Mouse (Mus musculus) embryonic fibroblast, embryonic 13.5 days (primary cell): ENCODE data around the gene Vwa1. TPM values are rescaled to one million over a fixed set of nuclear protein-coding genes. Genes with fewer than 3 reads are reported as not detected.
A peak's percentile ranks its signal among the peaks of the same experiment; 100 is the strongest.

Experiments used
- H3K27ac ChIP-seq: 2 replicates; pipeline ENCODE4 v1.5.1; 2012; ENCODE audit warnings: low read length, control low read depth, inconsistent platforms; ENCODE audit not compliant: insufficient read depth
- H3K4me1 ChIP-seq: 2 replicates; pipeline ENCODE4 v1.6.1; 2011; ENCODE audit warnings: low read length; ENCODE audit not compliant: control insufficient read depth, insufficient read depth
- H3K4me3 ChIP-seq: 2 replicates; pipeline ENCODE4 v1.5.1; 2011; ENCODE audit warnings: mild to moderate bottlenecking, control low read depth, low read length; ENCODE audit not compliant: insufficient read depth
- CTCF ChIP-seq: IDR thresholded peaks from 2 replicates; pipeline ENCODE4 v1.5.1; 2011; ENCODE audit warnings: mild to moderate bottlenecking, control low read depth, low read length, moderate library complexity, borderline replicate concordance; ENCODE audit not compliant: insufficient read depth
- POLR2A ChIP-seq: IDR thresholded peaks from 2 replicates; pipeline ENCODE4 v1.6.1; 2011; ENCODE audit warnings: low read depth, mild to moderate bottlenecking, control low read depth, low read length, moderate library complexity
- polyA plus RNA-seq: library from polyadenylated mRNA; stranded (reverse); fragments of >200 nt; gene quantifications from 2 replicates; pipeline ENCODE4 v1.2.4, GENCODE M21; 2011; ENCODE audit warnings: low read depth; ENCODE audit not compliant: missing spikeins, insufficient read length

The Vwa1 gene
- polyA plus RNA-seq = 0.67 and 0.77 TPM in 2 replicates

DNA sequence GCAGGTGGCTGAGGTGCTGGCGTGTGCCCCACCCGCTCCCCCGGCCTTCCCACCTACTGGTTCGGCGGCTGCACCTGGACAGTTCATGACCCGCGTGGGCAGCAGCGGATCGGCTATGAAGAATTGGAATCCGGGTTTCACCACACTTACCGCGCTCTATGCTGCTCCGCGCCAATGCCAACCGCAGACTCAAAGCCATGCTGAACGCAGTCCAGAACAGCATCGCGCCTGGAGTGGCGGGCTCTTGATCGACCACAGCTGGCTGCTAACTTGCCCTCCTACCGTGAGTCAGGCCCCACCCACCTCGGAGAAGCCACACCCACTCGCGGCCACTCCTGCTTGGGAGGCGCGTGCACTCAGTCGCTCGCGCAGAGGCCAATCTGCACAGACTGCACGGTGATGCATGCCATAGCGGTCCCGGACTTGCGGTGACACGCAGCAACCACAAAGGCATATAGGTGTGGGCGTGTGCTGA, at the start of gene Vwa1:
Gene Vwa1, minus strand, starts transcription at position 419 of the 475 bp plus-strand sequence.
- Histone ChIP-seq H3K4me1 (peaks cover 8% of the 10 kb centered on the region), H3K27ac (peak within 1 kb of the TSS; percentile 36), H3K4me3 (no peak within 1 kb of the TSS)
- TF ChIP-seq CTCF (no peak), POLR2A (peak; percentile 83)

GRCm38 (mm10) chr4:155823443-155823842, 48.9 kb upstream of the Vwa1 start:
- H3K4me1 ChIP-seq = no peaks in the 10 kb centered on the region
- no peak for TF ChIP-seq POLR2A
- TF ChIP-seq CTCF = no peak
- no peak overlapping the region for H3K4me3 ChIP-seq
- no peak overlapping the region for H3K27ac ChIP-seq

DNA sequence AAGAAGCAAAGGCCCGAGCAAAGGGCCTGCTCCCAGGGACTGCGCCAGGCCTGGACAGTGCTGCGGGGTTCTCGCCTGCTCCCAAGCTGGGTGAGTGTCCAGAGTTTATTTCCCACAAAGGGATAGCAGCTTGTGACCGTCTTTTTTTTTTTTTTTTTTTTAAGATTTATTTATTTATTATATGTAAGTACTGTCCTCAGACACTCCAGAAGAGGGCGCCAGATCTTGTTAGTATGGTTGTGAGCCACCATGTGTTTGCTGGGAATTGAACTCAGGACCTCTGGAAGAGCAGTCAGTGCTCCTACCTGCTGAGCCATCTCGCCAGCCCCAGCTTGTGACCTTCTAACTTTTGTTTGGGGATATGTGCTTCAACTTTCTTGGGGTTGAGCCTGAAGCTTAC, 46.5 kb upstream of the Vwa1 start:
- H3K4me3 ChIP-seq = no peak overlapping the region
- no peak overlapping the region for H3K27ac ChIP-seq
- no peaks in the 10 kb centered on the region for H3K4me1 ChIP-seq
- TF ChIP-seq CTCF (no peak), POLR2A (no peak)

- H3K4me3 ChIP-seq = no peak overlapping the region
- H3K4me1 ChIP-seq = peaks cover 4% of the 10 kb centered on the region; the same call in 1 of the 2 replicates
- TF ChIP-seq POLR2A (no peak), CTCF (no peak)
- no peak overlapping the region for H3K27ac ChIP-seq
These were observed 43.0 kb upstream of the Vwa1 start for GRCm38 (mm10) chr4:155817533-155817932.

DNA sequence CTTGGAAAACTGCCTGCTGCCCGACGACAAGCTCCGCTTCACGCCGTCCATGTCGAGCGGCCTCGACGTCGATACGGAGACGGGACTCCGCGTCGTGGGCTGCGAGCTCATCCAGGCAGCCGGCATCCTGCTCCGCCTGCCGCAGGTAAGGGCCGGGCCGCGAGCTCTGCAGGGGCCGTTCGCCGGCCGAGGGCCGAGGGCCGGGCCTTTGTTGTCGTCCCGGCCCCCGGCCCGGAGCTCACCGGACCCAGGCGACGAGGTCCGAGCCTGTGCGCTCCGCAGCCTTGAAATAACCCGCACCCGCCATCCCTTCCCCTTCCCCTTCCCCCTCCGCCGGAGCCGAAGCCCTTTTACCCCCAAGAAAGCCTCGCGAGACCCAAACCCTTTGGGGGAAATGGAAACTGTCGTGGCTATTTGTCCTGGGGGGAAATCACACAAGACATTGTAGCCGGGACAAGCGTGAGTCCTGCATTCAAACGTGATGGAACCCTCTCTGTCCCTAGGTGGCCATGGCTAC, 38.2 kb upstream of the Vwa1 start:
- Histone ChIP-seq H3K4me1 (peaks cover 4% of the 10 kb centered on the region; the same call in 1 of the 2 replicates), H3K27ac (peak overlapping the region; percentile 29), H3K4me3 (peak overlapping the region; percentile 71)
- no peak for TF ChIP-seq CTCF
- no peak for TF ChIP-seq POLR2A

- TF ChIP-seq POLR2A (peak; percentile 61), CTCF (no peak)
- peak within 1 kb of the TSS; percentile 78 for H3K27ac ChIP-seq
- peaks cover 4% of the 10 kb centered on the region; the same call in 1 of the 2 replicates for H3K4me1 ChIP-seq
- peak within 1 kb of the TSS; percentile 71 for H3K4me3 ChIP-seq
These were observed 37.6 kb upstream of the Vwa1 start, which contains the start of gene Ccnl2 for GRCm38 (mm10) chr4:155811929-155812664. Ccnl2 (plus strand) TSS chr4:155812489.

DNA sequence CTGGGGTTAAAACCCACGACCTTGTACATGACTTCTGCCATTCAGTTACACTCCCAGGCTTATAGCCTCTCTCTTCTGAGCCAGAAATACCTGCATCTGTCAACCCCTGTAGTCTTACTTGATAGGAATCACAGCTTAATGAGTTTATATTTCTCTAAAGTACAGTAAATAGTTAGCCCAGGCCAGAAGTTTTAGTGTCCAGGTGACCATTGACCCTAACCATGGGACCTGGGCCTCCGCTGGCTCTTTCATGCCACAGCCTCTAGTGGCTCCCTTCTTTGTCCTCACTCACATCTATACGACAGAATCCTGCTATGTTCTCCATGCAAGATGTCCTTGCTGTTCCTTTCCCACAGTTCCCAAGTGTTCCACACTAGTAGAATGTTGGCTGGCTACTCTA, 33.3 kb upstream of the Vwa1 start:
- no peak overlapping the region for H3K4me3 ChIP-seq
- TF ChIP-seq POLR2A = no peak
- TF ChIP-seq CTCF = no peak
- no peak overlapping the region for H3K27ac ChIP-seq
- no peaks in the 10 kb centered on the region; the same call in 1 of the 2 replicates for H3K4me1 ChIP-seq

- Histone ChIP-seq H3K27ac (no peak overlapping the region), H3K4me3 (peak overlapping the region; percentile 93), H3K4me1 (no peaks in the 10 kb centered on the region; the same call in 1 of the 2 replicates)
- TF ChIP-seq CTCF (no peak), POLR2A (peak; percentile 76)
These were observed 29.0 kb upstream of the Vwa1 start for GRCm38 (mm10) chr4:155803340-155804041.

DNA sequence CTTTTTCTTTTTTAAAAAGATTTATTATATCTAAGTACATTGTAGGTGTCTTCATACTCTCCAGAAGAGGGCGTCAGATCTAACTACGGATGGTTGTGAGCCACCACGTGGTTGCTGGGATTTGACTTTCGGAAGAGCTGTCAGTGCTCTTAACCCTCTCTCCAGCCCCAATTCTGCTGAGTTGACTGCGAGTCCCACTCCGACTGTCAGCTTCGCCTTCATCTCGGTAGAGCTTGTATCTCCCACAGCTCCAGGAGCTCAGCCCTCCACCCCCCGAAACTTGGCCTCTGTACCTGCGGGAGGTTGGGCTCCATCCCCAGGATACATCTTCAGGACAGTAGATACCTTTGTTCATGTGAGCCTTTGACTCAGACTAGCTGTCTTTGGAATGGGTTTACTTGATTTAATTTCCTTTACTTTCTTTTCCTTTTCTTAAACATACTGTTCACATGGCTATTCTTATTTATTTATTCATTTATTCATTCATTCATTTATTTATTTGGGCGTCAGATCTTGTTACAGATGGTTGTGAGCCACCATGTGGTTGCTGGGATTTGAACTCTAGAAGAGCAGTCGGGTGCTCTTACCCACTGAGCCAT, 28.3 kb upstream of the Vwa1 start, which contains the start of gene Mrpl20:
Gene Mrpl20, plus strand, starts transcription at position 138 of the 599 bp plus-strand sequence.
- H3K4me3 ChIP-seq = peak within 1 kb of the TSS; percentile 93
- H3K27ac ChIP-seq = no peak within 1 kb of the TSS
- TF ChIP-seq CTCF (no peak), POLR2A (0 out of 2 replicates have a peak, but pooled peaks have one; percentile 12)
- no peaks in the 10 kb centered on the region; the same call in 1 of the 2 replicates for H3K4me1 ChIP-seq

DNA sequence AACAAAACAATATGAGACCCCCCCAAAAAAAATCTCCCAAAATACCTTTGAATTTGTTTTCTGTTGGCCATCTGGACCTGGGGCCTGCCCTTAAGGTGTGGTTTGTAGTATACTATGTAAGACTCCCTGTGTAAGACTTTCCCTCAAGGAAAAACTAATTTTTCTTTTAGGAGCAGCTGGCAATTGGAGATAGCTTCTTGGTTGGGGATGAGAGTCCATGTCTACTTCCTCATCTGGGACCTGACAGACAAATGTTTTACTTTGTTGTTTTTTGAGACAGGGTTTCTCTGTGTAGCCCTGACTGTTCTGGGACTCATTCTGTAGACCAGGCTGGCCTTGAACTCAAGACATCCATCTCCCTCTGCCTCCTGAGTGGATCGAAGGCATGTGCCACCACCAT, 27.6 kb upstream of the Vwa1 start:
- H3K27ac ChIP-seq = no peak overlapping the region
- TF ChIP-seq POLR2A (no peak), CTCF (no peak)
- no peaks in the 10 kb centered on the region; the same call in 1 of the 2 replicates for H3K4me1 ChIP-seq
- no peak overlapping the region for H3K4me3 ChIP-seq
